Comparison of ENCODE assay signal across 8 mouse cellular contexts in genomic region chr16:5132401-5132801, GRCm38 (mm10). TPM values are rescaled to one million over a fixed set of nuclear protein-coding genes. Genes with fewer than 3 reads are reported as not detected.
DNase-seq lines count a peak whose midpoint lies in the region; ATAC-seq lines count a peak whose summit lies in the region.

Ppl (minus strand) TSS chr16:5132421.

- H3K27me3 ChIP-seq in heart, embryonic 13.5 days (replicated peaks), result peaks cover 65% of the 10 kb centered on the region
- H3K27me3 ChIP-seq in kidney, embryonic 15.5 days, result peaks cover 62% of the 10 kb centered on the region

- H3K4me1 ChIP-seq in heart, embryonic 13.5 days, result peaks cover 60% of the 10 kb centered on the region
- peaks cover 31% of the 10 kb centered on the region for H3K4me1 ChIP-seq in kidney, embryonic 15.5 days

- H3K36me3 ChIP-seq in heart, embryonic 13.5 days, result no peaks in the 10 kb centered on the region
- H3K36me3 ChIP-seq in kidney, embryonic 15.5 days, result no peaks in the 10 kb centered on the region

- peak within 1 kb of the TSS; percentile 73 for H3K4me2 ChIP-seq in heart, embryonic 13.5 days
- H3K4me2 ChIP-seq in kidney, embryonic 15.5 days, result peak within 1 kb of the TSS; percentile 73

- WGBS in heart, embryonic 13.5 days, result under 1% methylated on average over 38 of the region's 39 CpGs
- 1% methylated on average over 32 of the region's 39 CpGs for WGBS in kidney, embryonic 15.5 days

- H3K4me3 ChIP-seq in heart, embryonic 13.5 days, result peak within 1 kb of the TSS; percentile 54
- H3K4me3 ChIP-seq in kidney, embryonic 15.5 days (replicated peaks), result peak within 1 kb of the TSS; percentile 46

- H3K9me3 ChIP-seq in heart, embryonic 13.5 days, result no peaks in the 10 kb centered on the region
- no peaks in the 10 kb centered on the region for H3K9me3 ChIP-seq in kidney, embryonic 15.5 days (replicated peaks)

- DNase-seq in adrenal gland, adult (ENCODE audit: inconsistent age in 2 of 2, low spot score in 1 of 2), result peak; percentile 77 to 81
- no peak for DNase-seq in adrenal gland, postnatal 4 days (ENCODE audit: low spot score in 2 of 2)
- peak; percentile 35 to 58 for DNase-seq in cerebellum, postnatal 36 days
- DNase-seq in lung, postnatal 10 days, result peak; percentile 90
- peak; percentile 55 to 69 for DNase-seq in spleen, postnatal 36 days (ENCODE audit: low spot score in 2 of 2)
- DNase-seq in left cerebral cortex, adult 9 months (ENCODE audit: low spot score in 2 of 2), result no peak

- ATAC-seq in heart, embryonic 13.5 days (ENCODE audit: extremely low read depth, insufficient number of reproducible peaks, low FRiP score, low TSS enrichment), result no peak
- ATAC-seq in kidney, embryonic 15.5 days (replicated peaks; ENCODE audit: low FRiP score), result peak; percentile 86

- H3K9ac ChIP-seq in heart, embryonic 13.5 days, result peak within 1 kb of the TSS; percentile 67
- peak within 1 kb of the TSS; percentile 39; the same call in 1 of the 2 replicates for H3K9ac ChIP-seq in kidney, embryonic 15.5 days

- H3K27ac ChIP-seq in heart, embryonic 13.5 days (replicated peaks), result no peak within 1 kb of the TSS
- H3K27ac ChIP-seq in kidney, embryonic 15.5 days, result no peak within 1 kb of the TSS

RNA-seq across cellular contexts. Expression of gene Ppl, which starts in this region (rescaled TPM):
- 1 to 10 TPM; 1.9 to 2.9 TPM for total RNA-seq in adrenal gland, postnatal 4 days (2021)
- 1.2 and 1.4 TPM in 2 replicates for polyA plus RNA-seq in heart, embryonic 13.5 days (2015; fragmentation: Nextera tagmentation; extraction: Ambion mirVana)
- 2.4 and 2.9 TPM in 2 replicates for polyA plus RNA-seq in kidney, embryonic 15.5 days (2015; fragmentation: Nextera tagmentation; extraction: Ambion mirVana)

Comparison
In these comparisons a context has a peak if more than half of its experiments do, and no peak if none do; other contexts are left out.
1. DNase-seq: peak in adrenal gland, adult (2 of 2), cerebellum, postnatal 36 days (2 of 2), lung, postnatal 10 days (single experiment) and spleen, postnatal 36 days (2 of 2); none in adrenal gland, postnatal 4 days (0 of 2) and left cerebral cortex, adult 9 months (0 of 2).